ENCODE assay signal across 12 mouse cellular contexts in genomic region chr5:67221901-67222300, GRCm38 (mm10). TPM values are rescaled to one million over a fixed set of nuclear protein-coding genes. Genes with fewer than 3 reads are reported as not detected.
DNase-seq lines count a peak whose midpoint lies in the region; ATAC-seq and TF ChIP-seq lines count a peak whose summit lies in the region.
"Had no signal": no experiment of that assay in that cellular context is flagged by ENCODE, and none has a peak within 500 bp of the region (broad histone marks: within the 10 kb centered on the region; RNA-seq: fewer than 3 reads in every experiment).

No protein-coding gene starts in this region.

- TF ChIP-seq EP300 in heart, postnatal 0 days (IDR thresholded peaks at IDR 0.05; ENCODE audit: low read depth): no peak

- H3K9ac ChIP-seq in embryonic facial prominence, embryonic 13.5 days: no peak overlapping the region
- no peak overlapping the region for H3K9ac ChIP-seq in hindbrain, embryonic 13.5 days
- H3K9ac ChIP-seq in hindbrain, embryonic 16.5 days (ENCODE audit: low read depth, low read length): no peak overlapping the region
- no peak overlapping the region for H3K9ac ChIP-seq in heart, postnatal 0 days (replicated peaks; ENCODE audit: low read depth, low read length)

- H3K4me3 ChIP-seq in embryonic facial prominence, embryonic 13.5 days: no peak overlapping the region
- no peak overlapping the region for H3K4me3 ChIP-seq in embryonic facial prominence, embryonic 10.5 days
- H3K4me3 ChIP-seq in hindbrain, embryonic 13.5 days: peak overlapping the region; percentile 20; the same call in 1 of the 2 replicates
- no peak overlapping the region for H3K4me3 ChIP-seq in hindbrain, embryonic 16.5 days (ENCODE audit: low read length)
- peak overlapping the region; percentile 72; the same call in 1 of the 2 replicates for H3K4me3 ChIP-seq in E14TG2a.4 (replicated peaks; ENCODE audit: low read length)
- H3K4me3 ChIP-seq in heart, postnatal 0 days (ENCODE audit: low read depth, low read length): peak overlapping the region; percentile 33; the same call in 1 of the 2 replicates

- 4% methylated on average over 6 of the region's 6 CpGs for WGBS in embryonic facial prominence, embryonic 13.5 days
- WGBS in embryonic facial prominence, embryonic 10.5 days: 4% methylated on average over 6 of the region's 6 CpGs
- WGBS in hindbrain, embryonic 13.5 days: 3% methylated on average over 6 of the region's 6 CpGs
- 2% methylated on average over 6 of the region's 6 CpGs for WGBS in hindbrain, embryonic 16.5 days
- 8% methylated on average over 6 of the region's 6 CpGs for WGBS in heart, postnatal 0 days

- no peak for DNase-seq in embryonic facial prominence, embryonic 10.5 days (ENCODE audit: low spot score)
- no peak for DNase-seq in heart, postnatal 0 days (ENCODE audit: low spot score)
- DNase-seq in layer of hippocampus, adult 9-11 months: no peak
- no peak for DNase-seq in thymus, postnatal 25 days
- DNase-seq: lung, postnatal 10 days; thymus, adult 2 months had no signal

- H3K27me3 ChIP-seq in embryonic facial prominence, embryonic 13.5 days: peaks cover 96% of the 10 kb centered on the region
- H3K27me3 ChIP-seq in embryonic facial prominence, embryonic 10.5 days (replicated peaks; ENCODE audit: low read depth, poor library complexity, severe bottlenecking): peaks cover 100% of the 10 kb centered on the region
- H3K27me3 ChIP-seq in hindbrain, embryonic 13.5 days: peaks cover 96% of the 10 kb centered on the region
- peaks cover 65% of the 10 kb centered on the region for H3K27me3 ChIP-seq in hindbrain, embryonic 16.5 days (replicated peaks; ENCODE audit: control insufficient read depth, insufficient read depth, low read length)
- H3K27me3 ChIP-seq in E14TG2a.4 (ENCODE audit: insufficient read depth, low read length): peaks cover 87% of the 10 kb centered on the region
- H3K27me3 ChIP-seq in heart, postnatal 0 days (ENCODE audit: control insufficient read depth, insufficient read depth, low read length): peaks cover 96% of the 10 kb centered on the region

- peaks cover 9% of the 10 kb centered on the region for H3K9me3 ChIP-seq in embryonic facial prominence, embryonic 13.5 days
- H3K9me3 ChIP-seq in embryonic facial prominence, embryonic 10.5 days: peaks cover 9% of the 10 kb centered on the region; the same call in 1 of the 2 replicates
- no peaks in the 10 kb centered on the region for H3K9me3 ChIP-seq in hindbrain, embryonic 13.5 days
- H3K9me3 ChIP-seq in hindbrain, embryonic 16.5 days (ENCODE audit: control insufficient read depth, low read length): 0 out of 2 replicates have a peak, but pooled peaks cover 2% of the 10 kb centered on the region
- H3K9me3 ChIP-seq in E14TG2a.4 (ENCODE audit: low read length): no peaks in the 10 kb centered on the region
- peaks cover 9% of the 10 kb centered on the region for H3K9me3 ChIP-seq in heart, postnatal 0 days (replicated peaks; ENCODE audit: control insufficient read depth, low read length)

- no peak for ATAC-seq in embryonic facial prominence, embryonic 13.5 days (ENCODE audit: insufficient number of reproducible peaks, insufficient read depth, low FRiP score, low TSS enrichment, low read depth)
- ATAC-seq in hindbrain, embryonic 13.5 days (ENCODE audit: low FRiP score): no peak
- ATAC-seq in hindbrain, embryonic 16.5 days: no peak
- no peak for ATAC-seq in heart, postnatal 0 days (ENCODE audit: insufficient read depth, low read depth)

- peak overlapping the region; percentile 52; the same call in 1 of the 2 replicates for H3K4me2 ChIP-seq in embryonic facial prominence, embryonic 13.5 days
- H3K4me2 ChIP-seq in hindbrain, embryonic 13.5 days: peak overlapping the region; percentile 51
- no peak overlapping the region; the same call in 1 of the 2 replicates for H3K4me2 ChIP-seq in hindbrain, embryonic 16.5 days (ENCODE audit: low read length)
- H3K4me2 ChIP-seq in heart, postnatal 0 days (ENCODE audit: low read depth, low read length): no peak overlapping the region

- H3K27ac ChIP-seq in embryonic facial prominence, embryonic 13.5 days: no peak overlapping the region
- H3K27ac ChIP-seq in embryonic facial prominence, embryonic 10.5 days (replicated peaks): no peak overlapping the region
- H3K27ac ChIP-seq in hindbrain, embryonic 13.5 days: 0 out of 2 replicates have a peak overlapping the region, but pooled peaks have one; percentile 72
- H3K27ac ChIP-seq in hindbrain, embryonic 16.5 days (ENCODE audit: low read depth, low read length): no peak overlapping the region
- H3K27ac ChIP-seq in heart, postnatal 0 days (ENCODE audit: low read depth): no peak overlapping the region
- H3K27ac ChIP-seq: kidney, postnatal 0 days had no signal

- no peaks in the 10 kb centered on the region for H3K36me3 ChIP-seq in embryonic facial prominence, embryonic 13.5 days
- H3K36me3 ChIP-seq in embryonic facial prominence, embryonic 10.5 days (replicated peaks): no peaks in the 10 kb centered on the region
- H3K36me3 ChIP-seq in hindbrain, embryonic 13.5 days: no peaks in the 10 kb centered on the region
- H3K36me3 ChIP-seq in hindbrain, embryonic 16.5 days (ENCODE audit: control insufficient read depth, insufficient read depth, low read length): no peaks in the 10 kb centered on the region
- no peaks in the 10 kb centered on the region for H3K36me3 ChIP-seq in E14TG2a.4 (ENCODE audit: insufficient read depth, low read length)
- H3K36me3 ChIP-seq in heart, postnatal 0 days (replicated peaks; ENCODE audit: control insufficient read depth, insufficient read depth, low read length): no peaks in the 10 kb centered on the region
- H3K36me3 ChIP-seq: G1E had no signal

- TF ChIP-seq CTCF in E14TG2a.4 (conservative IDR thresholded peaks at IDR 0.05; ENCODE audit: low read length): no peak
- TF ChIP-seq CTCF in heart, postnatal 0 days (IDR thresholded peaks at IDR 0.05; ENCODE audit: low read depth): no peak

- peaks cover 10% of the 10 kb centered on the region for H3K4me1 ChIP-seq in embryonic facial prominence, embryonic 13.5 days
- H3K4me1 ChIP-seq in embryonic facial prominence, embryonic 10.5 days: peaks cover 20% of the 10 kb centered on the region
- peaks cover 17% of the 10 kb centered on the region for H3K4me1 ChIP-seq in hindbrain, embryonic 13.5 days (replicated peaks)
- H3K4me1 ChIP-seq in hindbrain, embryonic 16.5 days (ENCODE audit: control insufficient read depth, insufficient read depth, low read depth, low read length): peaks cover 2% of the 10 kb centered on the region
- peaks cover 28% of the 10 kb centered on the region for H3K4me1 ChIP-seq in E14TG2a.4 (replicated peaks; ENCODE audit: low read depth, low read length)
- peaks cover 6% of the 10 kb centered on the region for H3K4me1 ChIP-seq in heart, postnatal 0 days (ENCODE audit: control insufficient read depth, insufficient read depth)

RNA-seq across cellular contexts. Expression of gene Tmem33, which starts 38.5 kb away (rescaled TPM):
- polyA plus RNA-seq in embryonic facial prominence, embryonic 13.5 days (2015; fragmentation: Nextera tagmentation; extraction: Ambion mirVana): 73.4 and 75.9 TPM in 2 replicates
- 106 and 117 TPM in 2 replicates for polyA plus RNA-seq in embryonic facial prominence, embryonic 10.5 days (2016; fragmentation: Nextera tagmentation; extraction: Ambion mirVana)
- polyA plus RNA-seq in hindbrain, embryonic 13.5 days (2015; fragmentation: Nextera tagmentation; extraction: Ambion mirVana): 89.8 and 93.8 TPM in 2 replicates
- 74.9 and 79.7 TPM in 2 replicates for polyA plus RNA-seq in hindbrain, embryonic 16.5 days (2015; fragmentation: Nextera tagmentation; extraction: Ambion mirVana)
- 24.9 and 50.3 TPM in 2 replicates for total RNA-seq in heart, postnatal 0 days (2014; rRNA removed; ENCODE audit: low replicate concordance)
- polyA plus RNA-seq in heart, postnatal 0 days (2015; fragmentation: Nextera tagmentation; extraction: Ambion mirVana): 42.7 and 50.0 TPM in 2 replicates

Comparison
In these comparisons a context has a peak if more than half of its experiments do, and no peak if none do; other contexts are left out.
1. H3K4me2 ChIP-seq: peak in embryonic facial prominence, embryonic 13.5 days (single experiment) and hindbrain, embryonic 13.5 days (single experiment); none in hindbrain, embryonic 16.5 days (single experiment) and heart, postnatal 0 days (single experiment).
2. H3K4me3 ChIP-seq: peak in hindbrain, embryonic 13.5 days (single experiment), E14TG2a.4 (single experiment) and heart, postnatal 0 days (single experiment); none in embryonic facial prominence, embryonic 13.5 days (single experiment), embryonic facial prominence, embryonic 10.5 days (single experiment) and hindbrain, embryonic 16.5 days (single experiment).